Mouse (Mus musculus) myocyte (in vitro differentiated cells): ENCODE measurements around the gene Prrt4. TPM values are rescaled to one million over a fixed set of nuclear protein-coding genes. Genes with fewer than 3 reads are reported as not detected.

Experiments
- H3K27me3 ChIP-seq: one replicate; pipeline ENCODE4 v1.6.1; 2011; ENCODE audit not compliant: control insufficient read depth, insufficient read depth, insufficient read length
- H3K36me3 ChIP-seq: one replicate; pipeline ENCODE4 v1.6.1; 2011; ENCODE audit not compliant: control insufficient read depth, insufficient read depth
- H3K4me2 ChIP-seq: one replicate; pipeline ENCODE4 v1.6.1; 2011; ENCODE audit warnings: low read depth, control low read depth
- H3K4me3 ChIP-seq: one replicate; pipeline ENCODE4 v1.5.1; 2011; ENCODE audit warnings: mild to moderate bottlenecking, control low read depth, moderate library complexity
- H3K79me2 ChIP-seq: one replicate; pipeline ENCODE4 v1.6.1; 2011; ENCODE audit not compliant: control insufficient read depth, insufficient read depth
- H3ac ChIP-seq: one replicate; pipeline ENCODE4 v1.6.1; 2011; ENCODE audit not compliant: control insufficient read depth, insufficient read length
- CEBPB ChIP-seq: IDR thresholded peaks from 2 replicates; pipeline ENCODE4 v1.6.1; 2011; ENCODE audit warnings: mild to moderate bottlenecking, moderate library complexity; ENCODE audit not compliant: poor library complexity, insufficient read depth, severe bottlenecking
- E2F4 ChIP-seq: IDR thresholded peaks from one replicate; pipeline ENCODE4 v1.6.1; 2011; ENCODE audit warnings: mild to moderate bottlenecking, control low read depth, moderate library complexity; ENCODE audit not compliant: insufficient read depth
- MAX ChIP-seq: IDR thresholded peaks from one replicate; pipeline ENCODE4 v1.6.1; 2011; ENCODE audit warnings: low read depth, mild to moderate bottlenecking, control low read depth
- MYOD1 ChIP-seq, 3 experiments: IDR thresholded peaks; one replicate each; pipeline ENCODE4 v1.6.1; 2011; ENCODE audit warnings: control low read depth in 2 of 3, low read depth in 2 of 3, mild to moderate bottlenecking in 2 of 3, moderate library complexity in 1 of 3; ENCODE audit not compliant: insufficient read length in 2 of 3, control insufficient read depth in 1 of 3
- MYOG ChIP-seq, 3 experiments: IDR thresholded peaks; one replicate each; pipeline ENCODE4 v1.6.1; 2011; ENCODE audit warnings: control low read depth in 2 of 3, low read depth in 2 of 3, mild to moderate bottlenecking in 2 of 3; ENCODE audit not compliant: insufficient read length in 2 of 3, control insufficient read depth in 1 of 3, insufficient read depth in 1 of 3
- POLR2A ChIP-seq: IDR thresholded peaks from one replicate; pipeline ENCODE4 v1.6.1; 2011; ENCODE audit warnings: low read depth, mild to moderate bottlenecking, control low read depth, moderate library complexity; ENCODE audit not compliant: insufficient read length
- POLR2AphosphoS2 ChIP-seq: IDR thresholded peaks from one replicate; pipeline ENCODE4 v1.6.1; 2011; ENCODE audit warnings: low read depth, control low read depth; ENCODE audit not compliant: insufficient read length
- REST ChIP-seq: IDR thresholded peaks from one replicate; pipeline ENCODE4 v1.6.1; 2011; ENCODE audit warnings: mild to moderate bottlenecking, control low read depth, moderate library complexity; ENCODE audit not compliant: insufficient read depth, insufficient read length
- SRF ChIP-seq: IDR thresholded peaks from one replicate; pipeline ENCODE4 v1.6.1; 2011; ENCODE audit warnings: low read depth; ENCODE audit not compliant: control insufficient read depth, insufficient read length
- TCF12 ChIP-seq: IDR thresholded peaks from one replicate; pipeline ENCODE4 v1.6.1; 2011; ENCODE audit warnings: mild to moderate bottlenecking, control low read depth; ENCODE audit not compliant: poor library complexity, insufficient read depth, severe bottlenecking
- TCF3 ChIP-seq: IDR thresholded peaks from one replicate; pipeline ENCODE4 v1.6.1; 2011; ENCODE audit warnings: low read depth, control low read depth; ENCODE audit not compliant: insufficient read length
- USF1 ChIP-seq: IDR thresholded peaks from one replicate; pipeline ENCODE4 v1.6.1; 2011; ENCODE audit warnings: low read depth, mild to moderate bottlenecking, control low read depth, moderate library complexity
- polyA plus RNA-seq: library from polyadenylated mRNA; unstranded; fragments of >200 nt; fragmentation: generic; extraction: Trizol; gene quantifications from one replicate; pipeline ENCODE4 v1.2.1, GENCODE M21; 2012; ENCODE audit warnings: missing spikeins

Prrt4 gene
- polyA plus RNA-seq, 1 experiment = 0.37 TPM

DNA sequence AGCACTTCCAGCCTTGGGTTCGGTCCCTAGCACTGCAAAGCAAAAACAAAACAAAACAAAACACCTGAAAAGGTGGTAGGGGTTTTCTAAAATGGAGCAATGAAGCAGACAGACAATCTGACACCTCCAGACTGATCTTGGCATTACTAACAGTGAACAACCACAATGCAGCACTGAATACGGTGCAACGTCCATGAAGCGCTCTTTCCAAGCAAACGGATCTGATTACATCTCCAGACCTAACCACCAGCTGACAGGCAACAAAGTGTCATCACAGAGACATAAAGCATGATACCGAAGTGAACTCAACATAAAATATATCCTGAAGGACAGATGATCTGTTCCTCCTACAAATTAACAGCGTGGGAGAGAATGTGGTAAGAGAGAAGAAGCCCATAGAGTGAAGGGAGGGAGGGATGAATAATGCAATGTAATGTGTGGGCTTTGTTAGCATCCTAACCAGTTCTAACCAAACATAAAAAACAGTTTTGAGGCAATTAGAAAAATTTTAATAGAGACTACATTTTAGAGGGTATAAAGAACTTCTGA lies 52.4 kb downstream of the Prrt4 start:
- H3K79me2 ChIP-seq = no peaks in the 10 kb centered on the region
- H3ac ChIP-seq = no peak overlapping the region
- no peaks in the 10 kb centered on the region for H3K27me3 ChIP-seq
- TF ChIP-seq POLR2AphosphoS2 (no peak), E2F4 (no peak), TCF12 (no peak), USF1 (no peak), MYOG (IDR thresholded peaks at IDR 0.05; ENCODE audit: control insufficient read depth in 1 of 3, insufficient read depth in 1 of 3, insufficient read length in 2 of 3, low read depth in 2 of 3) (no peak), SRF (no peak), REST (no peak), POLR2A (no peak), CEBPB (no peak), MYOD1 (IDR thresholded peaks at IDR 0.05; ENCODE audit: control insufficient read depth in 1 of 3, insufficient read length in 2 of 3, low read depth in 2 of 3) (no peak), MAX (no peak), TCF3 (no peak)
- no peak overlapping the region for H3K4me3 ChIP-seq
- H3K36me3 ChIP-seq = peaks cover 32% of the 10 kb centered on the region
- no peak overlapping the region for H3K4me2 ChIP-seq

DNA sequence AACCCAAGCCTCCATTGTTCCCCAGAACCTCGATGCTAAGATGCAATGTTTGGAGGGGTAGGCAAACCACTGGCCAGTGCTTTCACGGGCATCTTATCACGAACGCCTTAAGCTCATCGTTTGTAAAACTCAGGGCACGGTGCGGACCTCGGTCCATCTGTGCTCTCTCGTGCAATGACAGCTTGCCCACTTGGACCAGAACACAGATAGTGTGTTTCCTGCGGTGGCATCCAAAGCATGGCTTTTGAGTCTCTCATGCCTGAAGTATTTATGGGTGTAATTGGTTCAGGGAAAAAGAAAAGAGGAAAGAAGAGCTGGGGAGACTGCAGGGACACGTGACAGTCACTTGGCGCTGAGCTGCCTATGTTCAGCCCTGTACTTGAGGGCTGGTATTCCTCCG lies 59.4 kb downstream of the Prrt4 start:
- TF ChIP-seq MYOD1 (IDR thresholded peaks at IDR 0.05; ENCODE audit: control insufficient read depth in 1 of 3, insufficient read length in 2 of 3, low read depth in 2 of 3) (no peak), TCF12 (no peak), CEBPB (no peak), POLR2AphosphoS2 (no peak), E2F4 (no peak), MYOG (IDR thresholded peaks at IDR 0.05; ENCODE audit: control insufficient read depth in 1 of 3, insufficient read depth in 1 of 3, insufficient read length in 2 of 3, low read depth in 2 of 3) (no peak), SRF (no peak), POLR2A (no peak), MAX (no peak), TCF3 (no peak), USF1 (no peak), REST (no peak)
- H3K79me2 ChIP-seq = no peaks in the 10 kb centered on the region
- H3K27me3 ChIP-seq = no peaks in the 10 kb centered on the region
- H3K4me2 ChIP-seq = no peak overlapping the region
- no peak overlapping the region for H3ac ChIP-seq
- H3K36me3 ChIP-seq = no peaks in the 10 kb centered on the region
- H3K4me3 ChIP-seq = no peak overlapping the region

Other genes with a start within 250 kb of the Prrt4 start
- not detected for gene Lep, start 119.4 kb downstream of the Prrt4 start, polyA plus RNA-seq
- gene Rbm28, start 14.6 kb downstream of the Prrt4 start, polyA plus RNA-seq = 16.2 TPM
- 78.6 TPM for gene Impdh1, start 36.8 kb upstream of the Prrt4 start, polyA plus RNA-seq
- 15.5 TPM for gene Hilpda, start 92.9 kb upstream of the Prrt4 start, polyA plus RNA-seq
- 0.47 TPM for gene Fam71f2, start 100.0 kb upstream of the Prrt4 start, polyA plus RNA-seq
- 0.47 TPM for gene Fam71f1, start 139.6 kb upstream of the Prrt4 start, polyA plus RNA-seq
- 183 TPM for gene Calu, start 168.5 kb upstream of the Prrt4 start, polyA plus RNA-seq
- 0.17 TPM for gene Opn1sw, start 208.9 kb upstream of the Prrt4 start, polyA plus RNA-seq
- 16.7 TPM for gene Ccdc136, start 216.7 kb upstream of the Prrt4 start, polyA plus RNA-seq